Mouse (Mus musculus) spleen, postnatal 36 days (tissue): ENCODE data around the gene Itga9.

Source experiments
- DNase-seq, 2 experiments: peaks; one replicate each; pipeline ENCODE4 v3.0.0; 2022; ENCODE audit warnings: low spot score in 2 of 2, mixed read lengths in 1 of 2

Gene Itga9

GRCm38 (mm10) chr9:118948486-118948885, 342.0 kb downstream of the Itga9 start:
- DNase-seq: no peak

DNA sequence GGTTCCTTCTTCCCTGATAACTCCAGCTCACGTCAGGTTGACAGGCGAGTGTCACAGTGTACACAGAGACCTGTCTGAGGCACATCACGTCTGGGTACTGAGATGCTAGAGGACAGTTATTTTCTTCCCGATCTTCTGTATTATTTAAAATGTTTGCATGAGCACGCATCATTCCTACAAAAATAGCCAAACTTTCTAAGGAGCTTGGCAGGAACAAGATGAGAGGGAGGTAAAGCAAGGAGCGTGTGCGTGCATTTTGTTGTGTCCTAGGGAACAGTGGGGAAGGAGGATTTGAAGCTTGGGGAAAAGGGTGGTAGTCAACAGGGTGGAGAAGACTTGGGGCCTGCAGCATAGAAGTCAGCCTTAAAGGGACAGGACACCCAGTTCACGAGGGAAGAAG, 342.6 kb downstream of the Itga9 start:
- no peak for DNase-seq

DNA sequence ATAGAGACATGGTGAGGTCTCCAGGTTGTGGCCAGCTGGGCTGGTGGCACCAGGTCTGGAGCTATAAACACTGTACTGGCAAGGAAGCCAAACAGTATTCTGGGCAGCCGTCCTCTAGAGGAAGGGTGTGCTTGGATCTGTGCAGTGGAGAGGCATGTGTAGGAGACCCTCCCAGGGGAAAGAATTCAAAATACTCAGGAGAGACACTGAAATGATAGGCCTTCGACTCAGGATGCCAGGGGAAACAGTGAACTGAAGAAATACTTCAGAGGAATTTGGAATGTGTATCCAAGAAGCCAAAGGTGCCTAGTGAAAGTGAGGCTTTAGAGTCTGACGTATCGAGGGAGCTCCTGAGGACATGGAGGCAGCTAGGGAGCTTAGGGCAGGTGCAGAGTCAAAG, 343.2 kb downstream of the Itga9 start:
- DNase-seq: no peak

- no peak for DNase-seq
These were observed 343.6 kb downstream of the Itga9 start for GRCm38 (mm10) chr9:118950061-118950460.
